Mouse (Mus musculus): ENCODE measurements around the gene Sult2a7. TPM values are rescaled to one million over a fixed set of nuclear protein-coding genes. Genes with fewer than 3 reads are reported as not detected.

Sult2a7 gene
- not detected in 2 replicates for polyA plus RNA-seq (2015; fragmentation: Nextera tagmentation; extraction: Ambion mirVana)

DNA sequence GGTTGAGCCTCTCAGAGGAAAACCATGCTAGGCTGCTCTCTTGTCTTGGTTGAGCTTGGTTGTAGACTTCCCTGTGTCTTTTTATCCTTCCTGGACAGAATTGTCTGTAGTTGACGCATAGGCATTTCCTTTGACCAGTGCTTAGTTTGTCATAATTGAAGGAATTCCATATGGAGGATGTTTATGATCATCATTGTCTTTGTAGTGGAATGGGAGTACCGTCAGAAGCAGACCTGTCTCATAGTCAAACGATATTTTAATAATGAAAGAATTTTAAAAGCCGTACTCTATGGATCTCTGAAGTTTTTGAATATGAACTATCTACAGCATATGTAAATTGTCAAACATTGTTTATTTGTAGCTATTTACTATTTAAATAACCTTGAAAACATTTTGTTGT lies at the start of gene Sult2a7:
Sult2a7 (minus strand) TSS at position 101 of the 400 bp plus-strand sequence.
- Histone ChIP-seq H3K9ac (no peak within 1 kb of the TSS), H3K4me1 (replicated peaks) (no peaks in the 10 kb centered on the region), H3K4me2 (replicated peaks) (no peak within 1 kb of the TSS), H3K4me3 (replicated peaks) (no peak within 1 kb of the TSS), H3K36me3 (no peaks in the 10 kb centered on the region), H3K27ac (no peak within 1 kb of the TSS), H3K27me3 (replicated peaks) (no peaks in the 10 kb centered on the region), H3K9me3 (no peaks in the 10 kb centered on the region; the same call in 1 of the 2 replicates)
- 89% methylated on average over 4 of the region's 4 CpGs for WGBS
- ATAC-seq = no peak

DNA sequence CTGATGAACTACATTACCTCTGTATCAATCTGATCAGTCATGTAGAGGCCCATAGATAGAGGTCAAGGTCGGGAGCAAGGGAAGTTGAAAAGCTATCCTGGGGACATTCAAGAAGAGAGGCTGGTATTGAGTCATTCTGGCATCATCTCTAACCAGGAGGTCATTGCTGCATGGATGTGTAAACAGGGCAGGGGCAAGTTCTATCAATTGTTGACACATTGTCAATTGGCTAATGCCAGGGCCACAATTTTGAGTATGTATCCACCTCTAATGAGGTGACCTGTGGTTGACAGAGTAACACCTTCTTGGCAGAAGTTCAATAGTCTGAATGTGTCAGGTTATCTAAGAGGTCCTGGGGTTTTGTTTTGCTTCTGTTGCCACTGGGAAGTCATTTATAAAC lies 31.2 kb upstream of the Sult2a7 start:
- H3K4me1 ChIP-seq (replicated peaks) = no peaks in the 10 kb centered on the region
- H3K36me3 ChIP-seq = no peaks in the 10 kb centered on the region
- no peak overlapping the region for H3K9ac ChIP-seq
- no peak for ATAC-seq
- 74% methylated on average over 1 of the region's 1 CpGs for WGBS
- no peaks in the 10 kb centered on the region for H3K27me3 ChIP-seq (replicated peaks)
- no peak overlapping the region for H3K4me3 ChIP-seq (replicated peaks)
- H3K9me3 ChIP-seq = no peaks in the 10 kb centered on the region
- H3K4me2 ChIP-seq (replicated peaks) = no peak overlapping the region
- no peak overlapping the region for H3K27ac ChIP-seq

DNA sequence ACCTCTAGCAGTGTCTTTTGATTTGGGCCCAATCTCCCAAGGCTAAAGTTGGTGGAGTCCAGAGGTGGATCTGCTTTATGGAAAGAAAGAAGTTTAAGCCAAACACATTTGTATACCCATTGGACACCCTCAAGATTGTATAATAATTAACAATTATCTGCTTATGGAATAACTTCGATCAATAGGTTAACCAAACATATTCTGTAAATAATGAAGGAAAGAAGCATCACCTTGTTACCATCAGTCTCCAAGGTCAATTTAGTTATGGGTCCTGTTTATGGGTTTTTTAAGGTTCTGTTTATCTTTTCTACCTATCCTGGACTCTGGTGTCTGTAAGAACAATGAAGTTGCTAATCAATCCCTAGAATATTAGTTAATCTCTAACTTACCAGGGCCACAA lies 28.6 kb upstream of the Sult2a7 start:
- H3K4me3 ChIP-seq (replicated peaks) = no peak overlapping the region
- H3K9ac ChIP-seq = no peak overlapping the region
- WGBS = 84% methylated on average over 1 of the region's 1 CpGs
- H3K27ac ChIP-seq = no peak overlapping the region
- H3K36me3 ChIP-seq = no peaks in the 10 kb centered on the region
- no peak for ATAC-seq
- no peaks in the 10 kb centered on the region for H3K27me3 ChIP-seq (replicated peaks)
- H3K4me1 ChIP-seq (replicated peaks) = no peaks in the 10 kb centered on the region
- H3K9me3 ChIP-seq = no peaks in the 10 kb centered on the region
- no peak overlapping the region for H3K4me2 ChIP-seq (replicated peaks)

DNA sequence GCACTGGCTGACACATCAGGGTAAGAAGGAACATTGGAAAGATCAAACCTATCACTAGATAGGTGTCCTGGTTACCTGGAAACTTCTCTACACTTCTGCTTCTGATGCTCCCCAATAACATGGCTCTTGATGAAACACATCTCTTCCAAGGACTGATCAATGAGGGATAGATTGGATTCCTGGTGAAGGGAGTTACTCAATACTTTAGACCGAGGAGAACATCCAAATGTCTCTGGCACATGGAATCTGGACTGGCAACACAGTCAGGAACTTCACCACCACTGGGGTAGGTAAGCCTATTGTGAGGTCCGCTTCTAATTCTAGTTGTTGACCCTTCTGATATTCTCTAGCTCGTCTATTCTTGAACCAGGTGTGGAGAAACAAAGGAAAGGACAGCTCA lies 24.3 kb upstream of the Sult2a7 start:
- H3K36me3 ChIP-seq = no peaks in the 10 kb centered on the region

GRCm38 (mm10) chr7:14492886-14493285 lies 1.1 kb downstream of the Sult2a7 start:
- H3K4me3 ChIP-seq (replicated peaks) = no peak overlapping the region
- H3K4me2 ChIP-seq (replicated peaks) = no peak overlapping the region
- H3K27me3 ChIP-seq (replicated peaks) = no peaks in the 10 kb centered on the region
- no peaks in the 10 kb centered on the region for H3K36me3 ChIP-seq
- no peak overlapping the region for H3K9ac ChIP-seq
- 66% methylated on average over 3 of the region's 3 CpGs for WGBS
- no peak overlapping the region for H3K27ac ChIP-seq
- no peaks in the 10 kb centered on the region for H3K4me1 ChIP-seq (replicated peaks)
- ATAC-seq = no peak
- H3K9me3 ChIP-seq = no peaks in the 10 kb centered on the region; the same call in 1 of the 2 replicates

More for the DNA sequence above, 24.3 kb upstream of the Sult2a7 start:
- no peak overlapping the region for H3K9ac ChIP-seq
- WGBS = 69% methylated on average over 3 of the region's 3 CpGs
- no peak overlapping the region for H3K4me2 ChIP-seq (replicated peaks)
- ATAC-seq = no peak
- H3K4me3 ChIP-seq (replicated peaks) = no peak overlapping the region
- no peaks in the 10 kb centered on the region for H3K9me3 ChIP-seq
- H3K27ac ChIP-seq = no peak overlapping the region
- no peaks in the 10 kb centered on the region for H3K27me3 ChIP-seq (replicated peaks)
- no peaks in the 10 kb centered on the region for H3K4me1 ChIP-seq (replicated peaks)

DNA sequence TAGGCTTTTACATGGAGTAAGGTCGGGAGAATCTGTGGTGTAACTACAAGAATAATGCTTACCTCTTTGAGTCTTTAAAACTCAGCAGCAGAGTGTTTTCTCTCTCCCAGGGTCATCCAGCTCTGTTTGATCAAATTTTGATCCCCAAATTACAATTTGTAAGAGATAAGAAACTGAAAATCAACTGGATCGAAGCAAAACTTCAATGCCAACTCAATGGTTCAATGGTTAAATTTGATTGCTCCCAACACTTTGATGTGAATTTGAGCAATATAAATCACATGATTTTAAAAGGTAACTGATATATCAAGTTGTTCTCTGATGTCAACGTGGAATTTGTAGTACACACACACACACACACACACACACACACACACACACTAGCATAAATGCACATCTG lies 47.5 kb downstream of the Sult2a7 start, which contains the start of gene Sult2a8:
Sult2a8 (minus strand) TSS at position 236 of the 400 bp plus-strand sequence.
- ATAC-seq = no peak
- no peaks in the 10 kb centered on the region for H3K27me3 ChIP-seq (replicated peaks)
- H3K36me3 ChIP-seq = no peaks in the 10 kb centered on the region
- H3K9ac ChIP-seq = no peak within 1 kb of the TSS
- H3K4me2 ChIP-seq (replicated peaks) = no peak within 1 kb of the TSS
- no peaks in the 10 kb centered on the region for H3K4me1 ChIP-seq (replicated peaks)
- WGBS = 65% methylated on average over 3 of the region's 3 CpGs
- H3K27ac ChIP-seq = no peak within 1 kb of the TSS
- no peak within 1 kb of the TSS for H3K4me3 ChIP-seq (replicated peaks)
- no peaks in the 10 kb centered on the region; the same call in 1 of the 2 replicates for H3K9me3 ChIP-seq

DNA sequence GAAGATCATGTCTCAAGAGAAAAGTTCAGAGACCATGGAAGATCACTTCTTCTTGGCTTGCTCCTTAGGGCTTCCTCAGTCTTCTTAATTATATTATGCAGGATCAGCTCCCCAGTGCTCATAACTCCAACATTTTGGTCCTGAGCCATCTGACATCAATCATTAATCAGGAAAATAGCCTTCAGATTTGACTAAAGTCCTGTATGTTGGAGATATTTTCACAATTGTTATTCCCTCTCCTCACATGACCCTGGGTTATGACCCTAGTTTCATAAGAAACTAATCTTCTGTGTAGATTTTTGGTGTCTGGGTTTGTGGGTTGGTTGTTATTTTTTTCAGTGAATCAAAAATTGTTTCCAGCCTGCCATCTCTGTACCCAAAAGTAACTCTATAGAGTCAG lies 54.4 kb downstream of the Sult2a7 start:
- H3K9ac ChIP-seq = no peak overlapping the region
- no peak for ATAC-seq

GRCm38 (mm10) chr7:14438484-14438883 lies 55.5 kb downstream of the Sult2a7 start:
- H3K4me3 ChIP-seq (replicated peaks) = no peak overlapping the region
- 78% methylated on average over 1 of the region's 1 CpGs for WGBS
- no peak for ATAC-seq

More for the DNA sequence above, 54.4 kb downstream of the Sult2a7 start:
- H3K36me3 ChIP-seq = no peaks in the 10 kb centered on the region
- no peak overlapping the region for H3K4me2 ChIP-seq (replicated peaks)
- H3K27me3 ChIP-seq (replicated peaks) = no peaks in the 10 kb centered on the region
- H3K27ac ChIP-seq = no peak overlapping the region
- H3K4me3 ChIP-seq (replicated peaks) = no peak overlapping the region
- no peaks in the 10 kb centered on the region; the same call in 1 of the 2 replicates for H3K9me3 ChIP-seq
- H3K4me1 ChIP-seq (replicated peaks) = no peaks in the 10 kb centered on the region

GRCm38 (mm10) chr7:14438029-14438428 lies 56.0 kb downstream of the Sult2a7 start:
- Histone ChIP-seq H3K4me2 (replicated peaks) (no peak overlapping the region), H3K27me3 (replicated peaks) (no peaks in the 10 kb centered on the region), H3K36me3 (no peaks in the 10 kb centered on the region), H3K9me3 (no peaks in the 10 kb centered on the region), H3K4me3 (replicated peaks) (no peak overlapping the region), H3K9ac (no peak overlapping the region), H3K4me1 (replicated peaks) (no peaks in the 10 kb centered on the region), H3K27ac (no peak overlapping the region)
- no peak for ATAC-seq
- WGBS = 80% methylated on average over 2 of the region's 2 CpGs

More at GRCm38 (mm10) chr7:14438484-14438883, 55.5 kb downstream of the Sult2a7 start:
- no peak overlapping the region for H3K27ac ChIP-seq
- H3K4me1 ChIP-seq (replicated peaks) = no peaks in the 10 kb centered on the region
- no peak overlapping the region for H3K4me2 ChIP-seq (replicated peaks)
- H3K9ac ChIP-seq = no peak overlapping the region
- no peaks in the 10 kb centered on the region for H3K27me3 ChIP-seq (replicated peaks)
- no peaks in the 10 kb centered on the region for H3K9me3 ChIP-seq
- H3K36me3 ChIP-seq = no peaks in the 10 kb centered on the region

Other genes with a start within 250 kb of the Sult2a7 start
- gene Sult2a6, start 239.4 kb downstream of the Sult2a7 start, polyA plus RNA-seq (2015; fragmentation: Nextera tagmentation; extraction: Ambion mirVana) = not detected in 2 replicates
- gene Obox8, start 160.7 kb downstream of the Sult2a7 start, polyA plus RNA-seq (2015; fragmentation: Nextera tagmentation; extraction: Ambion mirVana) = not detected in 2 replicates
- 0.06 TPM in 1 of 2 replicates, not detected in the other for gene Sult2a8, start 47.5 kb downstream of the Sult2a7 start, polyA plus RNA-seq (2015; fragmentation: Nextera tagmentation; extraction: Ambion mirVana)
- gene Vmn1r90, start 69.3 kb upstream of the Sult2a7 start, polyA plus RNA-seq (2015; fragmentation: Nextera tagmentation; extraction: Ambion mirVana) = 0.09 and 0.15 TPM in 2 replicates
- not detected in 2 replicates for gene Obox7, start 165.3 kb upstream of the Sult2a7 start, polyA plus RNA-seq (2015; fragmentation: Nextera tagmentation; extraction: Ambion mirVana)